Mouse (Mus musculus) embryo, embryonic 11 days (tissue): Measurements from ENCODE around the gene Cbx6.

ENCODE experiments used
- DNase-seq: peaks from one replicate; pipeline ENCODE4 v3.0.0-alpha.2; 2015

Cbx6 gene

GRCm38 (mm10) chr15:79801646-79802045, 32.8 kb downstream of the Cbx6 start:
- DNase-seq = no peak

DNA sequence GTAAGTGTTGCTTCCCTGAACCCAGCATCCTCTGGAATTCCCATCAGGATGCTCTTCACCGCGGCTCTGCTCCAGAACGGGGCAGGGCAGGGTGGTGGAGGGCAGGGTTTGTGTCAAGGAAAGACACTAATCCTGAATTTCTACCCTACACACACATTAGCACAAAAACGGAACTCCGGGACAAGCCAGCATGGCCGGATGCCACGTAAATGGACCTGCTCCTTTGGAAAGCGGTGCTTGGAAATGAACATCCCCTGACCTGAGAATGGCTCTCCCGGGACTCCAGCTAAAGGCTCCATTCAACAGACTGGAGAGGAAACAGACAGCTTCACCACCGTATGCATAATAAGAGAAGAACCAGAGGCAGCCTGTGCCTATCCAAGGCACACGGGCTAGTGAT, 33.8 kb downstream of the Cbx6 start:
- no peak for DNase-seq

GRCm38 (mm10) chr15:79798591-79798990, 35.9 kb downstream of the Cbx6 start:
- DNase-seq = no peak

DNA sequence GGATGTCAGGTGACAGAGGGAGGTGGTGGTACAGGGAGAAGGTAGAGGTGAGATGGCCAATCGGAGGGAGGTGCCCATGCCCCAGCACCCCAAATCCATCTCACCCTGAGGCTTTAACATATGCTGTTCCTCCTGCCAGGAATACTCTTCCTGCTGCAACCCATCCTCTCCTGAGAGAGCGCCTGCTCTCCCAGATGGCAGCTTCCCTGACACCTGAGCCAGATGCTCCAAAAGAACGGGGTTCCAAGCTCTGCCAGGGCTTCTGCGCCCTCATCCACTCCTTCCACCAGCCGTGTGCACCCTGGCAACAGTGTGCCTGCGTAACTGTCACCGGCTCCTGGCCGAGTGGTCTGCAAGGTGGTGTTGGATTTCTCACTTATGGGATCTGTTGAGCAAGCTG, 36.8 kb downstream of the Cbx6 start:
- DNase-seq = no peak

DNA sequence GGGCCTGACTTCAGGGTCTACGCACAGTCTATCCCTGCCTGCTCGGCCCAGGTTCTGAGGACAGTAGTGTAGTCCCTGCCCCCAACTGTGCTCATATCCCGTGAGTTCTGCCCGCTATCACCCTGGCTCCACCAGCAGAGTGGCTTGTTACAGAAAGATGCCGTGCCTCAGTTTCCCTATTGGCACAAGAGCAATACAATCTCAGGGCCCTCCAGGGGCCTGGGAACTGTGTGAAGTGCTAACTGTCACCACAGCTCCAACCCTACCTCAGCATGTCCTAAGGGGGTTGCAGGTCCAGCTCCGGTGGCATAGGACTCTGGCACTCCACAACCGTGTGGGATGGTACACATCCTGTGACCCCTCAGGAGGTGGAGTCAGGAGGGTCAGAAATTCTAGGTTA, 37.4 kb downstream of the Cbx6 start:
- no peak for DNase-seq

GRCm38 (mm10) chr15:79796256-79796655, 38.2 kb downstream of the Cbx6 start:
- DNase-seq = no peak

GRCm38 (mm10) chr15:79794173-79794572, 40.3 kb downstream of the Cbx6 start:
- DNase-seq = peak; percentile 57

DNA sequence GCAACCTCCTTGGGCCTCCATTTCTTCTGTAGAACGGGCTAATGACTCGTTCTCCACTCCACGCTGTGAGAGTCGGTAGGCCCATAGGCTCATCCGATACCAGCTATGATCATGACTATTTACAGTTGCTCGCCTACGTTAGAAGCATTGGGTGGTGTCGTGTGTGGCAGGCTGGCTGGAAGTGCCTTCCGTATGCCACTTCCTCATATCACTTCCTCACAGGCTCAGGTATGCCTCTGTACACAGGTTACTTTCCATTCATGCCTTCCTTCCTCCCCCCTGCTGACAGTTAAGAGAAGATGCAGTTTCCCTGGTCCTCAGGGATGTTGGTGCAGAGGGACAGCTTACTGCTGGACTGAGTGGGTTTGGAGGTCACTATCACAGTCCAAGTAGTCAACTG, 41.4 kb downstream of the Cbx6 start:
- no peak for DNase-seq

GRCm38 (mm10) chr15:79792455-79792854, 42.0 kb downstream of the Cbx6 start:
- DNase-seq = peak; percentile 60

- peak; percentile 86 for DNase-seq
Measured at GRCm38 (mm10) chr15:79791502-79791901, 43.0 kb downstream of the Cbx6 start.

DNA sequence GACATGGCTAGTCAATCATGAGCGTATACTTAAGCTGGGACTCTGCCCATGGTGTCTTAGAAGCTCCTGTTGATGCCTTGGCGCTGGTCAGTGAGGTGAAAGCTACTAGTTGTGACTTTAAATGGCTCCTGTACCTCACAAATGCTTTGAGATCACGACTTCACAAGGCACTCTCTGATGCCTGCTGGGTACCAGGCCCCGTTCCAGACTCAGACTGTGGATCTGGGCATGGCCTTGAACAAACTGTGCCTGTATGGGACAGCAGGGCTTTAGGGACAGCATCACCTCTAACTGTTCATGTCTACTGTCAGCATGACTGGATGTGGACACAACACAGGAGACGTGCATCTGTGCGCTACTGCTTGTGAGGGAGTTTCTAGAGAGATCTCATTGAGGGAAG, 43.6 kb downstream of the Cbx6 start:
- DNase-seq = no peak

- no peak for DNase-seq
Measured at GRCm38 (mm10) chr15:79790111-79790510, 44.4 kb downstream of the Cbx6 start.

- no peak for DNase-seq
Measured at GRCm38 (mm10) chr15:79787815-79788214, 46.7 kb downstream of the Cbx6 start.

GRCm38 (mm10) chr15:79785056-79785455, 49.4 kb downstream of the Cbx6 start:
- no peak for DNase-seq

DNA sequence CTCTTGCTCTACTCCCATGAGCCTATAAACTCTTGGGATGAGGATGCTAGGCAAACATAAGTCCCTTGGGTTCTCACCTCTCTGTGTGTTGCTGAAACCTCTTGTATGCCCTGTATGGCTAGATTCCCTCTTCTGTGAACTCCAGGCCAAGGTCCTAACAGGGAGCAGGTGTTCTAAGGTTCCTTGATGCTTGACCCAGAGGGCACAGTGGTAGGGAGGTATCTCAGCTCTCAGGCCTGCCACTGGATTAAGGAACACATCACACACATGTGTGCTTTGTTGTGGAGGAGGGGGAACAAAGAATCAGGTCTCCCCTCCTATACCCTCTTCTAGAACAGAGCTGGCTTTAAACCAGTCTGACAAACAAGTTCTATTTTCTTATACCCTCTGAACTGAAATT, 56.7 kb downstream of the Cbx6 start, which contains the start of gene Dnal4:
Gene Dnal4, minus strand, starts transcription at position 101 of the 400 bp plus-strand sequence.
- no peak for DNase-seq

GRCm38 (mm10) chr15:79775662-79776061, 58.8 kb downstream of the Cbx6 start:
- DNase-seq = no peak

- DNase-seq = peak; percentile 98
Measured at GRCm38 (mm10) chr15:79774117-79775027, 60.1 kb downstream of the Cbx6 start.
